Mouse (Mus musculus) liver, postnatal 0 days (tissue): ENCODE results near the gene S100a14. TPM values are rescaled to one million over a fixed set of nuclear protein-coding genes. Genes with fewer than 3 reads are reported as not detected.

ENCODE experiments used
- ATAC-seq: fragments of 200-750 bp; cut with Nextera tagmentation; 2 replicates; pipeline ENCODE4 v1.8.0; 2017; ENCODE audit warnings: mild to moderate bottlenecking, moderate library complexity
- DNase-seq: peaks from one replicate; pipeline ENCODE4 v3.0.0-alpha.2; 2016
- H3K27ac ChIP-seq: fragments of 300-500 bp; sonication (generic); 2 replicates; pipeline ENCODE4 v1.5.1; 2014; ENCODE audit warnings: antibody characterized with exemption, moderate library complexity, mild to moderate bottlenecking, low read depth
- H3K27me3 ChIP-seq: fragments of 300-500 bp; sonication (generic); 2 replicates; pipeline ENCODE4 v1.6.1; 2014; ENCODE audit warnings: low read length, control low read depth, mixed read lengths; ENCODE audit not compliant: insufficient read depth
- H3K36me3 ChIP-seq: fragments of 300-500 bp; sonication (generic); replicated peaks from 2 replicates; pipeline ENCODE4 v1.6.1; 2014; ENCODE audit warnings: mild to moderate bottlenecking, control low read depth, low read length, moderate library complexity, mixed read lengths; ENCODE audit not compliant: insufficient read depth
- H3K4me1 ChIP-seq: fragments of 300-500 bp; sonication (generic); 2 replicates; pipeline ENCODE4 v1.6.1; 2014; ENCODE audit warnings: antibody characterized with exemption, mild to moderate bottlenecking, control low read depth; ENCODE audit not compliant: insufficient read depth
- H3K4me2 ChIP-seq: fragments of 300-500 bp; sonication (generic); 2 replicates; pipeline ENCODE4 v1.6.1; 2014; ENCODE audit warnings: low read depth, mild to moderate bottlenecking, low read length, moderate library complexity, mixed read lengths
- H3K4me3 ChIP-seq: fragments of 300-500 bp; sonication (generic); 2 replicates; pipeline ENCODE4 v1.5.1; 2014; ENCODE audit warnings: low read depth, low read length
- H3K9ac ChIP-seq: fragments of 300-500 bp; sonication (generic); replicated peaks from 2 replicates; pipeline ENCODE4 v1.6.1; 2014; ENCODE audit warnings: mild to moderate bottlenecking, moderate library complexity
- H3K9me3 ChIP-seq: fragments of 300-500 bp; sonication (generic); 2 replicates; pipeline ENCODE4 v1.6.1; 2016; ENCODE audit warnings: mild to moderate bottlenecking, control low read depth, low read length, mixed read lengths
- CTCF ChIP-seq: sonication (generic); IDR thresholded peaks from 2 replicates; pipeline ENCODE4 v1.5.1; 2016; ENCODE audit warnings: antibody characterized with exemption, low read depth
- EP300 ChIP-seq: IDR thresholded peaks from 2 replicates; pipeline ENCODE4 v1.6.1; 2016; ENCODE audit warnings: antibody characterized with exemption, low read depth, mild to moderate bottlenecking
- WGBS: fragments of 180-500 bp; shearing (Covaris S2); extraction: QIAGEN DNeasy Blood & Tissue Kit; methylation state at CpG from one replicate; pipeline ENCODE4 v1.1.7; 2014; ENCODE audit not compliant: insufficient replicate concordance; 5-methylcytosine and 5-hydroxymethylcytosine counted together
- polyA plus RNA-seq: library from polyadenylated mRNA; unstranded; fragments of >200 nt; fragmentation: Nextera tagmentation; extraction: Ambion mirVana; gene quantifications from 2 replicates; pipeline ENCODE4 v1.2.1, GENCODE M21; 2015

The S100a14 gene
- polyA plus RNA-seq, 1 experiment from 2014 or later: not detected

- no peak overlapping the region for H3K4me2 ChIP-seq
- no peaks in the 10 kb centered on the region for H3K27me3 ChIP-seq
- no peak overlapping the region for H3K9ac ChIP-seq
- DNase-seq: no peak
- H3K27ac ChIP-seq: no peak overlapping the region
- no peaks in the 10 kb centered on the region for H3K9me3 ChIP-seq
- H3K4me3 ChIP-seq: no peak overlapping the region
- H3K4me1 ChIP-seq: no peaks in the 10 kb centered on the region
- no peak for TF ChIP-seq CTCF
- TF ChIP-seq EP300: no peak
- ATAC-seq: no peak
- 60% methylated on average over 5 of the region's 5 CpGs for WGBS
- H3K36me3 ChIP-seq: no peaks in the 10 kb centered on the region
Observed at GRCm38 (mm10) chr3:90549676-90550420, 23.2 kb downstream of the S100a14 start.

- no peak for DNase-seq
- Histone ChIP-seq H3K4me1 (no peaks in the 10 kb centered on the region), H3K9me3 (no peaks in the 10 kb centered on the region), H3K36me3 (no peaks in the 10 kb centered on the region), H3K4me3 (no peak overlapping the region), H3K4me2 (no peak overlapping the region), H3K9ac (no peak overlapping the region), H3K27me3 (no peaks in the 10 kb centered on the region), H3K27ac (no peak overlapping the region)
- TF ChIP-seq EP300 (no peak), CTCF (no peak)
- ATAC-seq: no peak
- WGBS: 80% methylated on average over 2 of the region's 2 CpGs
Observed at GRCm38 (mm10) chr3:90550421-90550790, 23.8 kb downstream of the S100a14 start.

- H3K27me3 ChIP-seq: no peaks in the 10 kb centered on the region
- ATAC-seq (no peak), DNase-seq (no peak)
- H3K36me3 ChIP-seq: no peaks in the 10 kb centered on the region
- no peak overlapping the region for H3K9ac ChIP-seq
- no peak for TF ChIP-seq EP300
- TF ChIP-seq CTCF: no peak
- H3K4me3 ChIP-seq: no peak overlapping the region
- H3K4me2 ChIP-seq: no peak overlapping the region
- WGBS: 74% methylated on average over 2 of the region's 2 CpGs
- no peaks in the 10 kb centered on the region for H3K9me3 ChIP-seq
- H3K4me1 ChIP-seq: no peaks in the 10 kb centered on the region
- no peak overlapping the region for H3K27ac ChIP-seq
Observed at GRCm38 (mm10) chr3:90552231-90552630, 25.6 kb downstream of the S100a14 start.

GRCm38 (mm10) chr3:90555954-90556353 is 29.3 kb downstream of the S100a14 start:
- Histone ChIP-seq H3K9me3 (no peaks in the 10 kb centered on the region), H3K4me1 (no peaks in the 10 kb centered on the region), H3K27me3 (no peaks in the 10 kb centered on the region), H3K9ac (no peak overlapping the region), H3K4me3 (no peak overlapping the region), H3K4me2 (no peak overlapping the region), H3K36me3 (no peaks in the 10 kb centered on the region), H3K27ac (no peak overlapping the region)
- TF ChIP-seq CTCF (no peak), EP300 (no peak)
- ATAC-seq (no peak), DNase-seq (no peak)
- WGBS: 68% methylated on average over 5 of the region's 5 CpGs

GRCm38 (mm10) chr3:90560008-90560628 is 33.5 kb downstream of the S100a14 start, which contains the start of gene S100a3:
TSS of gene S100a3 (plus strand) at chr3:90560578.
- Histone ChIP-seq H3K4me2 (no peak within 1 kb of the TSS), H3K27ac (no peak within 1 kb of the TSS), H3K36me3 (no peaks in the 10 kb centered on the region), H3K27me3 (no peaks in the 10 kb centered on the region), H3K9ac (no peak within 1 kb of the TSS), H3K4me1 (no peaks in the 10 kb centered on the region), H3K9me3 (no peaks in the 10 kb centered on the region), H3K4me3 (no peak within 1 kb of the TSS)
- 71% methylated on average over 6 of the region's 6 CpGs for WGBS
- no peak for TF ChIP-seq CTCF
- no peak for TF ChIP-seq EP300
- DNase-seq (no peak), ATAC-seq (no peak)

GRCm38 (mm10) chr3:90574691-90575090 is 48.0 kb downstream of the S100a14 start:
- Histone ChIP-seq H3K9ac (no peak overlapping the region), H3K27me3 (no peaks in the 10 kb centered on the region), H3K9me3 (no peaks in the 10 kb centered on the region), H3K36me3 (no peaks in the 10 kb centered on the region), H3K4me2 (no peak overlapping the region), H3K4me3 (no peak overlapping the region), H3K4me1 (no peaks in the 10 kb centered on the region), H3K27ac (no peak overlapping the region)
- DNase-seq: no peak
- WGBS: 67% methylated on average over 5 of the region's 5 CpGs
- ATAC-seq: no peak
- no peak for TF ChIP-seq CTCF
- no peak for TF ChIP-seq EP300
